Mouse (Mus musculus): ENCODE results near the gene Wwox. TPM values are rescaled to one million over a fixed set of nuclear protein-coding genes. Genes with fewer than 3 reads are reported as not detected.

Gene Wwox
- polyA plus RNA-seq, 1 experiment from 2014 or later, result 10.6 TPM

DNA sequence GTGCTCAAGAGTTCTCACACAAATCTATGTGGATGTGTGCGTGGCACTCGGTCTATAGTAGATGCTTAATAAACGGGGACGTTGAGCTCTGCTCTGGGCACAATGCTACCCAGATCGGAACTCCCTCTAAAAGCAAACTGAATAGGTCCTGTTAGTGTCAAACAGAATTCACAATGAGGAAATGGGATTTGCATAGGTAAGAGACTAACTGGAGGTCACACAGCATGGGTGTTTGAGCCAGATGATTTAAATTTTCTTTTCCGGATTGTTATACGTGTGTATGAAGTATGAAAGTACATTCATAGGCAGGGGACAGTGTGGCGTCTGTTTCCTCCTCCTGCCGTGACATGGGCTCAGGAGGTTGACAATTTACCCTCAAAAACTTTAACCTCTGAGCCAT, 469.7 kb downstream of the Wwox start:
- H3K36me3 ChIP-seq, result no peaks in the 10 kb centered on the region
- peaks cover 6% of the 10 kb centered on the region; the same call in 1 of the 2 replicates for H3K9me3 ChIP-seq (replicated peaks)
- no peak overlapping the region for H3K27ac ChIP-seq (replicated peaks)
- peaks cover 32% of the 10 kb centered on the region for H3K4me1 ChIP-seq
- H3K4me3 ChIP-seq, result no peak overlapping the region
- WGBS, result 74% methylated on average over 9 of the region's 9 CpGs
- DNase-seq (ENCODE audit: low spot score), result no peak
- H3K27me3 ChIP-seq (ENCODE audit: low read depth, poor library complexity, severe bottlenecking), result peaks cover 43% of the 10 kb centered on the region

DNA sequence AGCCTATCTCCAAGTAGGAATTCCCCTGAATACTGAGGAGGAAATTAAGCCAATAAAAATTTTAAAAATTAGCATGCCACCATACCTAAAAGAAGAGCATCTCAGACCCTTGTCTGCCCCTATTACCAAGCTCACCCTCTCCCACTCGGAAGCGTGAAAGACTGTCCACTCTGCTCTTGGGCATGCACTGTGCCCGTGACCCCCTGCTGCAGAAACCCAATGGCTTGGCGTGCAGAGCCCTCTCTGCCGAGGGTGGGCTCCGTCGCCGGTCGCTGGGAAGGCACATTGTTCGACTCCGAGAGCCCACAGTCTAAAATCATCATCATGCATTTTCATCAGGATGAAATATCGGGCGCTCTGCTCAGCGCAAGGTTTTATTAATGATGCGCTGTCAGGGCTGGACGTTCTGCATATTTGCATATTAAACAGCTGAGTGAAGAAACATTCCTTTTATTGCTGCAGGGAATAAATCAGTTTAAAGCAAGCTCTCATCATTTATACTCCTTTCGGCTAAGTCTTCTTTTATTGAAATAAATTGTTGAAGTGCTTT, 471.7 kb downstream of the Wwox start:
- Histone ChIP-seq H3K4me1 (peaks cover 37% of the 10 kb centered on the region), H3K9me3 (replicated peaks) (no peaks in the 10 kb centered on the region), H3K27ac (replicated peaks) (no peak overlapping the region), H3K27me3 (ENCODE audit: low read depth, poor library complexity, severe bottlenecking) (peaks cover 46% of the 10 kb centered on the region), H3K4me3 (no peak overlapping the region), H3K36me3 (no peaks in the 10 kb centered on the region)
- no peak for DNase-seq (ENCODE audit: low spot score)
- 86% methylated on average over 17 of the region's 17 CpGs for WGBS

DNA sequence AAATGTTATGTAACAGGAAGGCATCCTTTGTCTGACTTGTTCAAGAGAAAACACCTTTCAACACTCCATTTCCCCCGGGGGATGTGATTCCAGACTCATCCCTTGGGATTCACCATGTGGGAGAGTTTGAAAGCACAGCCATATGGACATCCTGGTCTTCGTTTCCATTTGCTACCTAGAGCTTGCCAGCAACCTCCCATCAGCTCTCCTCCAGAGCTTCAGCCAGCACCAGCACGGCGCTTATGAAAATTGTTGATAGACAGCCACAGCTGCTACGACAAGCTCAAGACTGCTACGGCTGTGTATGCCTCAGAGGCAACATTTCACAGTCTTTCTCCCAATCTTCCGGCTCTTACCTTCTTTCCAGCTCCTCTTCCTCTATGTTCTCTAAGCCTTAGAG, 484.2 kb downstream of the Wwox start:
- WGBS, result 91% methylated on average over 7 of the region's 7 CpGs
- no peak overlapping the region for H3K4me3 ChIP-seq
- no peak for DNase-seq (ENCODE audit: low spot score)

DNA sequence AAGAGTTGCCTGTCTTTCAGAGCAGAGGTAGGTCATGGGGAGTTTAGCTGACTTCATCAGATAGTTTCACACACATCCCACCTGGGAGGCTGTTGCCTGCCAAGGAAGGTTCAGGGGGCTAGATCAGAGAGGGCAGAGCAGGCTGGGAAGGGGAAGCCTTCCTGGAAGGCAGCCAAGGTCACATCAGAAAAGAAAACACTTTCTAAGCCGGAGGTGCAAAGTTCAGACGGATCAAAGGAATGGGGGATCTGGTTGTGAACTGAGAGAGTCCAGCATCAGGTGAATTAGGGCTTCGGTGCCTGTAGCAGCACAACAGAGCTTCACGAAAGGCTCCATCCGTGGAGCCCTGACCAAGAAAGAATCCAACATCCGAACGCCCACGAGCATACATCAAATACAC, 488.0 kb downstream of the Wwox start:
- H3K36me3 ChIP-seq, result no peaks in the 10 kb centered on the region
- WGBS, result 84% methylated on average over 8 of the region's 8 CpGs
- peaks cover 25% of the 10 kb centered on the region for H3K4me1 ChIP-seq
- no peaks in the 10 kb centered on the region for H3K9me3 ChIP-seq (replicated peaks)
- DNase-seq (ENCODE audit: low spot score), result no peak
- H3K27ac ChIP-seq (replicated peaks), result no peak overlapping the region
- H3K27me3 ChIP-seq (ENCODE audit: low read depth, poor library complexity, severe bottlenecking), result peaks cover 68% of the 10 kb centered on the region
- H3K4me3 ChIP-seq, result no peak overlapping the region

More for the DNA sequence above, 484.2 kb downstream of the Wwox start:
- H3K27me3 ChIP-seq (ENCODE audit: low read depth, poor library complexity, severe bottlenecking), result peaks cover 46% of the 10 kb centered on the region; the same call in 1 of the 2 replicates
- no peaks in the 10 kb centered on the region for H3K9me3 ChIP-seq (replicated peaks)
- H3K27ac ChIP-seq (replicated peaks), result no peak overlapping the region
- H3K4me1 ChIP-seq, result no peaks in the 10 kb centered on the region
- no peaks in the 10 kb centered on the region for H3K36me3 ChIP-seq

DNA sequence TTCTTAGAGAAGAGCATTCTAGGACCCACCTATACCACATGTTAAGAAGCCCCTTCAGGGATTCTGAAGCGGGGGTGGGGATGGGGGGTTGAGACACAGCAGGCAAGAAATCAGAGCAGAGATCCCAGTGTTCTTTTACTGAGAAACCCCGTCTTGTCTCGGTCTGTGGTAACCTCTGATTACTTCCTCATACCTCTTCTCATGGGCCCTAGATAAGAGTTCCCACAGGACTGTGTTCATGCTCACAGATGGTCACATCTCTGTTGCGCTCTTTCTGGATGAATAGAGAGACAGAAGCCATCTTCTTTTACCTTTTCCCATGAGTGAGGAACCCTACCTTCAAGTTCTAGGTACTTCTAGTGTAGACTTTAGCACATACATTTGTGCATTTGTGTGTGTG, 488.5 kb downstream of the Wwox start:
- WGBS, result 89% methylated on average over 4 of the region's 4 CpGs
- H3K4me1 ChIP-seq, result peaks cover 30% of the 10 kb centered on the region
- H3K27ac ChIP-seq (replicated peaks), result no peak overlapping the region
- no peak for DNase-seq (ENCODE audit: low spot score)
- H3K27me3 ChIP-seq (ENCODE audit: low read depth, poor library complexity, severe bottlenecking), result peaks cover 65% of the 10 kb centered on the region
- H3K4me3 ChIP-seq, result no peak overlapping the region
- H3K9me3 ChIP-seq (replicated peaks), result no peaks in the 10 kb centered on the region
- H3K36me3 ChIP-seq, result no peaks in the 10 kb centered on the region

DNA sequence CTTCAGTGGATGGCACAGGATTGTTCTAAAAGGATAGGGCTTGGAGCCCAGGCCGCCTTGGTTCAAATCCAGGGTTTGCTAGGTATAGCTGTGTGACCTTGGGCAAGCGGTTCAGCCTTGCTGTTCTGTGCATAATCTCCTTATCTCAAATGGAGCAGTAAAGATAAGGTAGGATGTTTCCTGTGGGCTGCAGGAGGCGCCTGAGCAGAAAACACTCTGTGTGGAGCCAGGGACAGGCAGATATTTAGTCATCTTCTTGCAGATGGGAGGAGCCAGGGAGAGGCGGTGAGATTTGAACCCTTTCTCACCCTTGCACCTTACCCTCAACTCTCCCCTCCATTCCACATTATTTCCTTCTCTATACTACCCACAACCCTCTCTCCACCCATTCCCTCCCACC, 490.1 kb downstream of the Wwox start:
- H3K27me3 ChIP-seq (ENCODE audit: low read depth, poor library complexity, severe bottlenecking), result peaks cover 58% of the 10 kb centered on the region
- 87% methylated on average over 4 of the region's 4 CpGs for WGBS
- H3K27ac ChIP-seq (replicated peaks), result no peak overlapping the region
- peaks cover 33% of the 10 kb centered on the region for H3K4me1 ChIP-seq
- H3K4me3 ChIP-seq, result no peak overlapping the region
- H3K9me3 ChIP-seq (replicated peaks), result no peaks in the 10 kb centered on the region
- H3K36me3 ChIP-seq, result no peaks in the 10 kb centered on the region
- DNase-seq (ENCODE audit: low spot score), result no peak

DNA sequence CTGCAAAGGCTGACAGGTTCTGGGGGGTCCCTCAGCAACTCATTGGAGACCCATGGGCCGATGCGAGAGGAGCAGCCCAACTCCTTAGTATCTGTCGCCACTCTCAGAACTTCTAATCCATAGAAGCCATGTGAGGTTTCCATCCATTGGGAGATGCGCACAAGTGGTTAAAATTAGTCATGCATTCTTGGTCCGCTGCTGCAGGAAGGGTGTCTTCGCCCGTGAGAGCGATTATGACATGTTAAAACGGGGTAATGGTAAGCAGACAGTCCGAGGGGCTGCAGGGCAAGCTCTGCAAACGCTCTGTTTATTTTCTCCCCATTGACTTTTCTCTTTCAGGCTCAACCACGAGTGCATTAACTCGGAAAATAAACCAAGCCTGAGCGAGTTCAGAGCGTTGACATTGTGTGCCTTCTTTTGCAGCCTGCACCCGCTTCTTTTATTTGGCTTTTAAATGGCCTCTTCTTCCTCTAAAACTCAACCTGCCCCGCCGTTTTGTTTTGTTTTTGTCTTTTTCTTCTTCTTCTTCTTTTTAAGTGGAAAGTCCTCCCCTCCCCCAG, 492.7 kb downstream of the Wwox start:
- H3K4me1 ChIP-seq, result peaks cover 45% of the 10 kb centered on the region
- H3K36me3 ChIP-seq, result no peaks in the 10 kb centered on the region
- no peaks in the 10 kb centered on the region for H3K9me3 ChIP-seq (replicated peaks)
- H3K27ac ChIP-seq (replicated peaks), result peak overlapping the region; percentile 49
- H3K4me3 ChIP-seq, result peak overlapping the region; percentile 38
- peaks cover 73% of the 10 kb centered on the region for H3K27me3 ChIP-seq (ENCODE audit: low read depth, poor library complexity, severe bottlenecking)
- DNase-seq (ENCODE audit: low spot score), result peak; percentile 40
- WGBS, result 16% methylated on average over 18 of the region's 18 CpGs

DNA sequence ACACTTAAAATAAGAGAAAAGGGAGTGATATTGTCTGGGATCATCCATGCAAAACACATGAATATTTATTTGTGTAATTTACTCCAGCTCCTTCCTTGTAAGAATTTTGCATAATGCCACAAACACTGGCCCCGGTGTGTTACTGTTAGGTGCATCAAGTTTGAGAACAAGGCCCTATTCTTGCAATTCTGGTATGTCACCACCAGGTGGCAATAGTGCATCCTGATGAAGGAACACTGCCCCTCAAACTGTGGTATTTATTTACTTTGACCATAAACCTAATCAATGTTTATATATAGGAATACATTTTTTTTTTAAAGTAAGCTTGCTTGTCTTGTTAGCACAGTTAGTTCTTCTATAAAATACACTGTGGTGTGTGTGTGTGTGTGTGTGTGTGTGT, 493.8 kb downstream of the Wwox start:
- H3K27me3 ChIP-seq (ENCODE audit: low read depth, poor library complexity, severe bottlenecking), result peaks cover 73% of the 10 kb centered on the region
- no peak overlapping the region for H3K27ac ChIP-seq (replicated peaks)
- peaks cover 56% of the 10 kb centered on the region for H3K4me1 ChIP-seq
- no peak overlapping the region for H3K4me3 ChIP-seq
- WGBS, result 72% methylated on average over 1 of the region's 1 CpGs
- H3K9me3 ChIP-seq (replicated peaks), result no peaks in the 10 kb centered on the region
- no peak for DNase-seq (ENCODE audit: low spot score)
- no peaks in the 10 kb centered on the region for H3K36me3 ChIP-seq

DNA sequence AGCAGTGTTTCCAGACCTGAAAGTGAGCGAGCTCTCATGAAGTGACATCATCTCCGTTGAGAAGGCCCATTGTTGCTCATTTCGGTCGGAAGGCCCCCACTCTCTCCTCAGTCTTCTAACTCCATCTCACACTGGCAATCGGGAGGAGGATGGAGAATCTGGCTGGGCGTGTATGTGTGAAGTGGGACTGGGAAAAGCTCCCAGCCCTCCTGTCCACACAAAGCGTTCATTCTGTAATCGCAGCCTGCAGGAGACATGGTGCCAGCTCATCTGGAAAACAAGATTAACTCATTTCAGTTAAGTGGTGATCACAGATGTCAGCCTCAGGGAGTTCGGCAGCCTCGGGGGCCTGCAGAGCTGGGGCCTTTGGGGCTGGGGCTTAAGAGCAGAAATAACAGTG, 497.4 kb downstream of the Wwox start:
- Histone ChIP-seq H3K36me3 (no peaks in the 10 kb centered on the region), H3K4me1 (peaks cover 41% of the 10 kb centered on the region), H3K9me3 (replicated peaks) (no peaks in the 10 kb centered on the region), H3K27ac (replicated peaks) (peak overlapping the region; percentile 42; the same call in 1 of the 2 replicates), H3K4me3 (no peak overlapping the region), H3K27me3 (ENCODE audit: low read depth, poor library complexity, severe bottlenecking) (peaks cover 70% of the 10 kb centered on the region)
- 10% methylated on average over 10 of the region's 10 CpGs for WGBS
- DNase-seq (ENCODE audit: low spot score), result peak; percentile 57

DNA sequence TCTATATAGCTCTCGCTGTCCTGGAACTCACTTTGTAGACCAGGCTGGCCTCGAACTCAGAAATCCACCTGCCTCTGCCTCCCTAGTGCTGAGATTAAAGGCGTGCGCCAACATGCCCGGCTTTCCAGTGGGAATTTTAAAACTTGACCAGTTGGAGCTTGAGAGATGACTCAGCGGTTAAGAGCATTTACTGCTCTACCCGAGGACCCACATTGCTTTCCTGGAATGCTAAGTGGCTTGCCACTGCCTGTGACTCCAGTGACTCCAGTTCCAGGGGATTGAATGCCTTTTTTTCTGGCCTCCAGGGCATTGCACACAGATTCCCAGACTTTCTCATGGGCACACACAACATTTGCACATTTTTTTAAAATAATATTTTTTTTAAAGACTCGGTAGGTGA, 499.9 kb downstream of the Wwox start:
- Histone ChIP-seq H3K36me3 (no peaks in the 10 kb centered on the region), H3K9me3 (replicated peaks) (no peaks in the 10 kb centered on the region), H3K4me1 (peaks cover 28% of the 10 kb centered on the region), H3K4me3 (no peak overlapping the region), H3K27ac (replicated peaks) (no peak overlapping the region), H3K27me3 (ENCODE audit: low read depth, poor library complexity, severe bottlenecking) (peaks cover 69% of the 10 kb centered on the region)
- 91% methylated on average over 8 of the region's 8 CpGs for WGBS
- DNase-seq (ENCODE audit: low spot score), result no peak

DNA sequence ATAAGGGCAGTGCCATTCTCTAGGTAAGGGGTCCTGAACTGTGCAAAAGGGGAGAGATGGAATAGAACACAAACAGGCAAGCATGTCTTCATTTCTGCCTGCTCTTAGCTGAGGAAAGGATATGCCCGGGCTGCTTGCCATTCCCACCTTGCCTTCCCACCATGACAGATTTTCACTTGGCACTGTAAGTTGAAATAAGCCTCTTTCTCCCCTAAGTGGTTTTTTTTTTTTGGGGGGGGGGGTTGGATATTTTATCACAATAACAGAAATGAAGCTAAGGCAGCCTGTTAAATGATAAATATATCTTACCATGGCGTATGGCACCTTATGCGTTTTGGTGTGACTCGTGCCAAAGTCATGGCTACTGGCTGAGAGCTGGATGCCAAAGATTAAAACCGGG, 501.6 kb downstream of the Wwox start:
- no peaks in the 10 kb centered on the region for H3K36me3 ChIP-seq
- 95% methylated on average over 5 of the region's 5 CpGs for WGBS
- no peak for DNase-seq (ENCODE audit: low spot score)

DNA sequence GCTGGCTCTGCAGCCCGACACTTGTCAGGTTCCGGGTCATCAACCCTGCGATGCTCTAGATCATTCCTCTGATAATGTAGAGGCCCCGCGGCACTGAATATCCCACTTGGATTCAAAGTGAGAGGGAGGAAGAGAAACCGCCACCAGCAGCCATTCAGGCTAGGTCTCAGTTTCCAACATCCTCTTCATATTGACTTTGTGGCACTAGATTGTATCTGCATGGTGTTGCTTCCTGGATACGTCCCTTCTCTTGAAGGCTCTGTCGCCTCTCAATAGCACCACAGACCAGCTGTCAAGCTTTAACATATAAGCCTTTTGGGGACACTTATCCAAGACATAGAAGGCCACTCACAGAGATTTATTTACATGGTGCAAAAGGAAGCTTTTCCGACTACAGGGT, 502.2 kb downstream of the Wwox start:
- H3K4me1 ChIP-seq, result peaks cover 20% of the 10 kb centered on the region
- 90% methylated on average over 9 of the region's 9 CpGs for WGBS
- peaks cover 47% of the 10 kb centered on the region for H3K27me3 ChIP-seq (ENCODE audit: low read depth, poor library complexity, severe bottlenecking)
- no peaks in the 10 kb centered on the region for H3K36me3 ChIP-seq
- H3K27ac ChIP-seq (replicated peaks), result no peak overlapping the region
- no peak overlapping the region for H3K4me3 ChIP-seq
- no peak for DNase-seq (ENCODE audit: low spot score)
- no peaks in the 10 kb centered on the region for H3K9me3 ChIP-seq (replicated peaks)

More for the DNA sequence above, 501.6 kb downstream of the Wwox start:
- H3K27ac ChIP-seq (replicated peaks), result no peak overlapping the region
- no peaks in the 10 kb centered on the region for H3K9me3 ChIP-seq (replicated peaks)
- H3K27me3 ChIP-seq (ENCODE audit: low read depth, poor library complexity, severe bottlenecking), result peaks cover 52% of the 10 kb centered on the region
- peaks cover 26% of the 10 kb centered on the region for H3K4me1 ChIP-seq
- no peak overlapping the region for H3K4me3 ChIP-seq

DNA sequence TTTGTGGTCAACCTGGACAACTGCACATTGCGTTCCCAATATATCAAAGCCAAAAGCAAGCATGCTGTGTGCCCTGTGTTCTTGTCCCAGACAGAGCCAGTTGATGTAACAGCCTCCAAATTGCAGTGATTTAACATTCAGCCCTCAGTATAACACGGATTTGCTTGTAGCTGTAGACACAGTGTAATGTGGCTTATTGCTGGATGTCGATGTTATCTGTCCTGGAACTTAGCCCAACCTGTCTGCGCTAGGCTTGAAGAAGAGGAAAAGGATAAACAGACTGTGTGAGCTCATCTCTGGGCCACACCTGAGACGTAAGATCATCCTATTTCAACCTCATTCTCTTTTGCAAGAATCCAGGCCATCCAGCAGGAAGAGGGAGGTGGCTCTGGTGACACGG, 508.5 kb downstream of the Wwox start:
- Histone ChIP-seq H3K4me1 (no peaks in the 10 kb centered on the region), H3K36me3 (no peaks in the 10 kb centered on the region), H3K9me3 (replicated peaks) (no peaks in the 10 kb centered on the region), H3K27ac (replicated peaks) (no peak overlapping the region), H3K27me3 (ENCODE audit: low read depth, poor library complexity, severe bottlenecking) (no peaks in the 10 kb centered on the region), H3K4me3 (no peak overlapping the region)
- WGBS, result 80% methylated on average over 6 of the region's 6 CpGs
- DNase-seq (ENCODE audit: low spot score), result no peak

Measured in midbrain, embryonic 10.5 days (tissue).